Mouse (Mus musculus): ENCODE measurements around the gene Ecd.

GRCm38 (mm10) chr14:20371854-20372253 lies 23.9 kb upstream of the Ecd start:
- TF ChIP-seq HCFC1 (IDR thresholded peaks at IDR 0.05; ENCODE audit: borderline replicate concordance, insufficient read depth, low read length) (no peak), ZC3H11A (IDR thresholded peaks at IDR 0.05; ENCODE audit: borderline replicate concordance, low read depth, low read length) (no peak), CHD2 (IDR thresholded peaks at IDR 0.05; ENCODE audit: low read depth, low read length) (no peak), MAFK (IDR thresholded peaks at IDR 0.05; ENCODE audit: insufficient read depth, low read depth, low read length) (no peak)

All from ES-E14 (cell line).